Mouse (Mus musculus): Measurements from ENCODE around the gene Trim63.

DNA sequence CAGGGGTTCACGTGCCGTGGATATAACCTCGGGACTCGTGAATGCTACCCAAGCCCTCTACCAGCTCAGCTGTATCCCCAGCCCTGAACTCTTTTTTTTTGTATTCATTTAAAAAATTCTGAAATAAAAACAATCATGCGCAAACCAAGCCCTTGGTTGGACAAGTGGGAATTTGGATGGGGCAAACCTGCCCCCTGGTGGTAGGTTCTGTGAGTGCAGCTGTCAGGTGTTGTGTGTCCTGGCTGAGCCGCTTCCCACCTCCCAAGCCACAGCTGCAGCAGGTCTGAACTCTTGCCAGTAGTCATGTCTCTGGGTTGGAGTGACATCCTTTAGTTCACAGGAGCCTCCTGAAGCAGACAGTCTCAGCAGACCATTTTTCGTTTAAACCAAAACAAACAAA, 22.9 kb upstream of the Trim63 start:
- TF ChIP-seq CTCF (IDR thresholded peaks at IDR 0.05; ENCODE audit: borderline replicate concordance, insufficient read depth, low read length), result peak; percentile 79; the same call in 1 of the 2 replicates
- TF ChIP-seq POLR2A (IDR thresholded peaks at IDR 0.05; ENCODE audit: low read depth, low read length), result no peak
